In genomic region chr7:138846502-138846991, GRCm38 (mm10) we compare ENCODE assay signal across 7 mouse cellular contexts. TPM values are rescaled to one million over a fixed set of nuclear protein-coding genes. Genes with fewer than 3 reads are reported as not detected.
DNase-seq lines count a peak whose midpoint lies in the region; ATAC-seq and TF ChIP-seq lines count a peak whose summit lies in the region.

No protein-coding gene starts in this region.

- H3K9ac ChIP-seq in lung, embryonic 14.5 days, result peak overlapping the region; percentile 98
- peak overlapping the region; percentile 95 for H3K9ac ChIP-seq in forebrain, embryonic 13.5 days
- H3K9ac ChIP-seq in neural tube, embryonic 13.5 days, result peak overlapping the region; percentile 98

- peak overlapping the region; percentile 97 for H3K4me3 ChIP-seq in lung, embryonic 14.5 days (ENCODE audit: low read depth, low read length)
- peak overlapping the region; percentile 94 for H3K4me3 ChIP-seq in brown adipose tissue, adult 24 weeks (ENCODE audit: insufficient read depth, low read depth, low read length)
- H3K4me3 ChIP-seq in forebrain, embryonic 13.5 days, result peak overlapping the region; percentile 98
- H3K4me3 ChIP-seq in neural tube, embryonic 13.5 days, result peak overlapping the region; percentile 98

- no peaks in the 10 kb centered on the region for H3K27me3 ChIP-seq in lung, embryonic 14.5 days (ENCODE audit: insufficient read depth, low read length)
- no peaks in the 10 kb centered on the region for H3K27me3 ChIP-seq in forebrain, embryonic 13.5 days
- no peaks in the 10 kb centered on the region for H3K27me3 ChIP-seq in neural tube, embryonic 13.5 days

- no peak for TF ChIP-seq CTCF in lung, embryonic 14.5 days (IDR thresholded peaks at IDR 0.05; ENCODE audit: low read depth)

- peak; percentile 79 for ATAC-seq in lung, embryonic 14.5 days (ENCODE audit: insufficient read depth)
- peak; percentile 77 for ATAC-seq in forebrain, embryonic 13.5 days
- peak; percentile 75 for ATAC-seq in neural tube, embryonic 13.5 days (ENCODE audit: low read depth)

- 0 out of 2 replicates have a peak, but pooled peaks cover 5% of the 10 kb centered on the region for H3K4me1 ChIP-seq in lung, embryonic 14.5 days (ENCODE audit: insufficient read depth)
- H3K4me1 ChIP-seq in brown adipose tissue, adult 24 weeks (ENCODE audit: control insufficient read depth, insufficient read depth, insufficient read length, low read length), result peaks cover 23% of the 10 kb centered on the region
- peaks cover 59% of the 10 kb centered on the region for H3K4me1 ChIP-seq in forebrain, embryonic 13.5 days
- peaks cover 78% of the 10 kb centered on the region for H3K4me1 ChIP-seq in neural tube, embryonic 13.5 days (replicated peaks)

- no peaks in the 10 kb centered on the region for H3K9me3 ChIP-seq in lung, embryonic 14.5 days (ENCODE audit: low read depth, low read length)
- H3K9me3 ChIP-seq in forebrain, embryonic 13.5 days (replicated peaks), result no peaks in the 10 kb centered on the region
- no peaks in the 10 kb centered on the region for H3K9me3 ChIP-seq in neural tube, embryonic 13.5 days

- H3K27ac ChIP-seq in lung, embryonic 14.5 days (ENCODE audit: low read depth), result peak overlapping the region; percentile 92
- H3K27ac ChIP-seq in brown adipose tissue, adult 24 weeks (replicated peaks; ENCODE audit: low read depth, low read length), result peak overlapping the region; percentile 89
- peak overlapping the region; percentile 95 for H3K27ac ChIP-seq in forebrain, embryonic 13.5 days
- H3K27ac ChIP-seq in neural tube, embryonic 13.5 days (replicated peaks), result peak overlapping the region; percentile 96

- peak overlapping the region; percentile 92 for H3K4me2 ChIP-seq in lung, embryonic 14.5 days
- H3K4me2 ChIP-seq in forebrain, embryonic 13.5 days, result peak overlapping the region; percentile 97
- H3K4me2 ChIP-seq in neural tube, embryonic 13.5 days, result peak overlapping the region; percentile 96

- WGBS in lung, embryonic 14.5 days, result under 1% methylated on average over 48 of the region's 61 CpGs
- WGBS in forebrain, embryonic 13.5 days, result under 1% methylated on average over 55 of the region's 61 CpGs
- under 1% methylated on average over 42 of the region's 61 CpGs for WGBS in neural tube, embryonic 13.5 days

- no peak for DNase-seq in lung, embryonic 14.5 days
- DNase-seq in lung, postnatal 14 days, result no peak
- peak; percentile 86 for DNase-seq in liver
- no peak for DNase-seq in layer of hippocampus, postnatal 36 days

- peaks cover 23% of the 10 kb centered on the region for H3K36me3 ChIP-seq in lung, embryonic 14.5 days (ENCODE audit: insufficient read depth)
- H3K36me3 ChIP-seq in forebrain, embryonic 13.5 days (ENCODE audit: poor library complexity, severe bottlenecking), result peaks cover 14% of the 10 kb centered on the region; the same call in 1 of the 2 replicates
- peaks cover 20% of the 10 kb centered on the region; the same call in 1 of the 2 replicates for H3K36me3 ChIP-seq in neural tube, embryonic 13.5 days

RNA-seq across cellular contexts. Expression of gene Mapk1ip1, which starts 0.5 kb away (rescaled TPM):
- 10.4 and 11.3 TPM in 2 replicates for polyA plus RNA-seq in lung, embryonic 14.5 days (2014; fragmentation: Nextera tagmentation; extraction: Ambion mirVana)
- polyA plus RNA-seq in brown adipose tissue, adult 24 weeks (2012; ENCODE audit: insufficient read depth, insufficient read length, missing spikeins), result 16.2 and 24.3 TPM in 2 replicates
- polyA plus RNA-seq in forebrain, embryonic 13.5 days (2015; fragmentation: Nextera tagmentation; extraction: Ambion mirVana), result 22.0 and 24.4 TPM in 2 replicates
- 34.0 and 35.5 TPM in 2 replicates for polyA plus RNA-seq in neural tube, embryonic 13.5 days (2015; fragmentation: Nextera tagmentation; extraction: Ambion mirVana)
- total RNA-seq in layer of hippocampus, postnatal 36 days (2021), result 10 to 100 TPM; 45.5 to 51.6 TPM

RNA-seq across cellular contexts. Expression of gene Ppp2r2d, which starts 0.7 kb away (rescaled TPM):
- polyA plus RNA-seq in lung, embryonic 14.5 days (2014; fragmentation: Nextera tagmentation; extraction: Ambion mirVana), result 49.8 and 50.9 TPM in 2 replicates
- 46.5 and 55.9 TPM in 2 replicates for polyA plus RNA-seq in brown adipose tissue, adult 24 weeks (2012; ENCODE audit: insufficient read depth, insufficient read length, missing spikeins)
- polyA plus RNA-seq in forebrain, embryonic 13.5 days (2015; fragmentation: Nextera tagmentation; extraction: Ambion mirVana), result 45.1 and 49.7 TPM in 2 replicates
- polyA plus RNA-seq in neural tube, embryonic 13.5 days (2015; fragmentation: Nextera tagmentation; extraction: Ambion mirVana), result 84.9 and 87.4 TPM in 2 replicates
- total RNA-seq in layer of hippocampus, postnatal 36 days (2021), result 10 to 100 TPM; 62.9 to 64.2 TPM
